Comparison of ENCODE assay signal across 36 mouse cellular contexts in genomic region chr11:12411075-12411807, GRCm38 (mm10). TPM values are rescaled to one million over a fixed set of nuclear protein-coding genes. Genes with fewer than 3 reads are reported as not detected.
DNase-seq lines count a peak whose midpoint lies in the region; ATAC-seq lines count a peak whose summit lies in the region.
"Had no signal": no experiment of that assay in that cellular context is flagged by ENCODE, and none has a peak within 500 bp of the region (broad histone marks: within the 10 kb centered on the region; RNA-seq: fewer than 3 reads in every experiment).

No protein-coding gene starts in this region.

- no peak overlapping the region for H3K27ac ChIP-seq in intestine, embryonic 15.5 days
- H3K27ac ChIP-seq: forebrain, embryonic 12.5 days; heart, embryonic 10.5 days; heart, embryonic 15.5 days; hindbrain, embryonic 12.5 days; hindbrain, postnatal 0 days; kidney, embryonic 15.5 days; layer of hippocampus, adult 2 months; midbrain, embryonic 12.5 days; neural tube, embryonic 12.5 days; stomach, postnatal 0 days had no signal

- intact Hi-C loops in heart, postnatal 10 days (cut with DNase I): no loop called here

- H3K9ac ChIP-seq in intestine, embryonic 15.5 days: no peak overlapping the region
- H3K9ac ChIP-seq: forebrain, embryonic 12.5 days; forebrain, postnatal 0 days; heart, embryonic 15.5 days; hindbrain, embryonic 12.5 days; kidney, embryonic 15.5 days; midbrain, embryonic 12.5 days; neural tube, embryonic 12.5 days had no signal

- H3K9me3 ChIP-seq in intestine, embryonic 15.5 days: no peaks in the 10 kb centered on the region
- H3K9me3 ChIP-seq: forebrain, embryonic 12.5 days; G1E; heart, embryonic 10.5 days; heart, embryonic 15.5 days; hindbrain, embryonic 12.5 days; kidney, embryonic 15.5 days; megakaryocyte, embryonic 14.5 days; midbrain, embryonic 12.5 days; neural tube, embryonic 12.5 days had no signal

- no peak overlapping the region for H3K4me3 ChIP-seq in intestine, embryonic 15.5 days (replicated peaks)
- H3K4me3 ChIP-seq: forebrain, embryonic 12.5 days; heart, embryonic 10.5 days; heart, embryonic 15.5 days; hindbrain, embryonic 12.5 days; kidney, embryonic 15.5 days; layer of hippocampus, adult 2 months; megakaryocyte, embryonic 14.5 days; midbrain, embryonic 12.5 days; myocyte; neural tube, embryonic 12.5 days had no signal

- no peaks in the 10 kb centered on the region for H3K4me1 ChIP-seq in intestine, embryonic 15.5 days (replicated peaks)
- H3K4me1 ChIP-seq: heart, embryonic 10.5 days; kidney, embryonic 15.5 days; megakaryocyte, embryonic 14.5 days had no signal

- DNase-seq in heart, adult 11 months: peak; percentile 43
- no peak for DNase-seq in heart, postnatal 10 days
- peak; percentile 14 for DNase-seq in kidney, postnatal 14 days
- no peak for DNase-seq in kidney, postnatal 4 days
- peak; percentile 72 for DNase-seq in Muller cell, postnatal 12 days (ENCODE audit: inconsistent ontology term)
- DNase-seq in ovary, postnatal 36 days (ENCODE audit: low spot score): no peak
- no peak for DNase-seq in layer of hippocampus, adult 18-20 months (ENCODE audit: low spot score in 2 of 2)
- DNase-seq: adrenal gland, postnatal 25 days; cerebellum, adult 18-20 months; cerebellum, postnatal 10 days; forebrain, postnatal 0 days; gastrocnemius, postnatal 14 days; heart, postnatal 36 days; left cerebral cortex, postnatal 4 days; lung, adult 18-20 months; lung, postnatal 4 days; spleen, adult 18-20 months; thymus, adult 18-20 months; thymus, postnatal 25 days had no signal

- no peaks in the 10 kb centered on the region for H3K27me3 ChIP-seq in intestine, embryonic 15.5 days (replicated peaks)
- H3K27me3 ChIP-seq: forebrain, embryonic 12.5 days; heart, embryonic 15.5 days; hindbrain, embryonic 12.5 days; kidney, embryonic 15.5 days; megakaryocyte, embryonic 14.5 days; midbrain, embryonic 12.5 days; neural tube, embryonic 12.5 days had no signal

- 78% methylated on average over 4 of the region's 4 CpGs for WGBS in intestine, embryonic 15.5 days

- H3K4me2 ChIP-seq in intestine, embryonic 15.5 days (replicated peaks): no peak overlapping the region
- H3K4me2 ChIP-seq: forebrain, embryonic 12.5 days; heart, embryonic 15.5 days; hindbrain, embryonic 12.5 days; kidney, embryonic 15.5 days; midbrain, embryonic 12.5 days; neural tube, embryonic 12.5 days had no signal

- H3K36me3 ChIP-seq in intestine, embryonic 15.5 days: no peaks in the 10 kb centered on the region
- H3K36me3 ChIP-seq: forebrain, embryonic 12.5 days; G1E; heart, embryonic 10.5 days; heart, embryonic 15.5 days; hindbrain, embryonic 12.5 days; kidney, embryonic 15.5 days; midbrain, embryonic 12.5 days; neural tube, embryonic 12.5 days had no signal

- peak; percentile 91 for ATAC-seq in intestine, embryonic 15.5 days
- ATAC-seq: forebrain, postnatal 0 days; hindbrain, postnatal 0 days; lung, postnatal 0 days had no signal

RNA-seq across cellular contexts. Expression of gene Cobl, which starts 53.5 kb away (rescaled TPM):
- total RNA-seq in heart, postnatal 10 days (2021): 10 to 100 TPM; 26.4 to 38.5 TPM
- 9.0 and 9.3 TPM in 2 replicates for polyA plus RNA-seq in intestine, embryonic 15.5 days (2015; fragmentation: Nextera tagmentation; extraction: Ambion mirVana)
- total RNA-seq in layer of hippocampus, adult 18-20 months (2021): 10 to 100 TPM; 18.0 to 27.4 TPM
- total RNA-seq: common myeloid progenitor, adult 5-6 weeks; granulocyte monocyte progenitor cell, adult 5-6 weeks had no signal
- polyA plus RNA-seq: G1E had no signal

Comparison
In these comparisons a context has a peak if more than half of its experiments do, and no peak if none do; other contexts are left out.
1. DNase-seq: peak in heart, adult 11 months (single experiment), kidney, postnatal 14 days (single experiment) and Muller cell, postnatal 12 days (single experiment); none in heart, postnatal 10 days (0 of 2), kidney, postnatal 4 days (0 of 2), ovary, postnatal 36 days (single experiment) and layer of hippocampus, adult 18-20 months (0 of 2).